In genomic region chr11:106032074-106032473, GRCm38 (mm10) we compare ENCODE assay signal across 14 mouse cellular contexts. TPM values are rescaled to one million over a fixed set of nuclear protein-coding genes. Genes with fewer than 3 reads are reported as not detected.
A peak's percentile ranks its signal among the peaks of the same experiment; 100 is the strongest.
DNase-seq lines count a peak whose midpoint lies in the region; ATAC-seq and TF ChIP-seq lines count a peak whose summit lies in the region.
"Not testable (repeated sequence)": the region's sequence is repeated elsewhere in the genome, so short reads cannot be mapped to it uniquely, and the experiment has no call there.
"Had no signal": no experiment of that assay in that cellular context is flagged by ENCODE, and none has a peak within 500 bp of the region (broad histone marks: within the 10 kb centered on the region; RNA-seq: fewer than 3 reads in every experiment).

No protein-coding gene starts in this region.

- not testable (repeated sequence) for DNase-seq in CH12.LX (ENCODE audit: extremely low read depth); gastrocnemius, adult 2 months; spleen, adult 2 months (ENCODE audit: low read depth in 1 of 2, low spot score in 2 of 2)

- 39% methylated on average over 13 of the region's 25 CpGs for WGBS in embryonic facial prominence, embryonic 12.5 days
- WGBS in hindbrain, embryonic 12.5 days: 38% methylated on average over 14 of the region's 25 CpGs
- WGBS in kidney, embryonic 15.5 days: 29% methylated on average over 15 of the region's 25 CpGs
- WGBS in liver, embryonic 12.5 days (ENCODE audit: insufficient replicate concordance): 47% methylated on average over 12 of the region's 25 CpGs
- WGBS in midbrain, embryonic 12.5 days: 23% methylated on average over 12 of the region's 25 CpGs
- 18% methylated on average over 15 of the region's 25 CpGs for WGBS in spleen, adult 2 months

- H3K9me3 ChIP-seq in CH12.LX (replicated peaks; ENCODE audit: low read length); embryonic facial prominence, embryonic 12.5 days; hindbrain, embryonic 12.5 days (replicated peaks); kidney, embryonic 15.5 days (replicated peaks); liver, embryonic 12.5 days (replicated peaks); midbrain, embryonic 12.5 days: not testable (repeated sequence)

- H3K4me3 ChIP-seq in CH12.LX (replicated peaks in 1 of 3; ENCODE audit: low read depth in 2 of 3, low read length in 2 of 3, poor library complexity in 1 of 3): peak overlapping the region in 2 of 3 experiments; percentile 56 to 57
- peak overlapping the region; percentile 36 for H3K4me3 ChIP-seq in embryonic facial prominence, embryonic 12.5 days
- H3K4me3 ChIP-seq in gastrocnemius, adult 2 months: peak overlapping the region; percentile 69
- H3K4me3 ChIP-seq in hindbrain, embryonic 12.5 days: peak overlapping the region; percentile 35
- peak overlapping the region; percentile 43 for H3K4me3 ChIP-seq in kidney, embryonic 15.5 days (replicated peaks)
- H3K4me3 ChIP-seq in liver, embryonic 12.5 days: peak overlapping the region; percentile 62
- peak overlapping the region; percentile 38 for H3K4me3 ChIP-seq in midbrain, embryonic 12.5 days
- H3K4me3 ChIP-seq in spleen, adult 2 months (ENCODE audit: extremely low read depth, insufficient read depth, insufficient read length): peak overlapping the region; percentile 36; the same call in 1 of the 2 replicates

- H3K4me1 ChIP-seq in CH12.LX (ENCODE audit: control insufficient read depth in 1 of 2, insufficient read depth in 2 of 2): peaks cover 0 to 13% of the 10 kb centered on the region in 2 experiments; a peak in 2 of 4 replicates
- H3K4me1 ChIP-seq in embryonic facial prominence, embryonic 12.5 days; hindbrain, embryonic 12.5 days; spleen, adult 2 months (ENCODE audit: control insufficient read depth, insufficient read depth, insufficient read length): not testable (repeated sequence)
- H3K4me1 ChIP-seq in kidney, embryonic 15.5 days: peaks cover 14% of the 10 kb centered on the region
- H3K4me1 ChIP-seq in liver, embryonic 12.5 days: peaks cover 30% of the 10 kb centered on the region
- peaks cover 11% of the 10 kb centered on the region for H3K4me1 ChIP-seq in midbrain, embryonic 12.5 days

- TF ChIP-seq CTCF in CH12.LX (conservative IDR thresholded peaks at IDR 0.05 in 1 of 2, IDR thresholded peaks at IDR 0.05 in 1 of 2; ENCODE audit: low read depth in 2 of 2, low read length in 2 of 2); gastrocnemius, adult 2 months (IDR thresholded peaks at IDR 0.05); spleen, adult 2 months (IDR thresholded peaks at IDR 0.05; ENCODE audit: extremely low read depth, insufficient read depth, insufficient read length, insufficient replicate concordance): not testable (repeated sequence)

- peak overlapping the region; percentile 27; the same call in 1 of the 2 replicates for H3K9ac ChIP-seq in CH12.LX (ENCODE audit: insufficient read depth, low read depth)
- not testable (repeated sequence) for H3K9ac ChIP-seq in embryonic facial prominence, embryonic 12.5 days; hindbrain, embryonic 12.5 days; kidney, embryonic 15.5 days
- H3K9ac ChIP-seq in liver, embryonic 12.5 days: peak overlapping the region; percentile 61; the same call in 1 of the 2 replicates
- H3K9ac ChIP-seq in midbrain, embryonic 12.5 days (replicated peaks): 0 out of 2 replicates have a peak overlapping the region, but pooled peaks have one; percentile 37

- H3K27me3 ChIP-seq in CH12.LX (replicated peaks); embryonic facial prominence, embryonic 12.5 days; hindbrain, embryonic 12.5 days; kidney, embryonic 15.5 days; liver, embryonic 12.5 days (replicated peaks); midbrain, embryonic 12.5 days; spleen, adult 2 months (ENCODE audit: control insufficient read depth, insufficient read depth, low read length): not testable (repeated sequence)

- TF ChIP-seq POLR2A in CH12.LX (IDR thresholded peaks at IDR 0.05; ENCODE audit: low read depth, low read length); spleen, adult 2 months (IDR thresholded peaks at IDR 0.05; ENCODE audit: low read depth, low read length): not testable (repeated sequence)

- intact Hi-C loops in gastrocnemius, adult 2 months (cut with DNase I): not testable (repeated sequence)

- in situ Hi-C loops in CH12.LX (cut with MboI; ENCODE audit: low pct_ligation_motif_present, low pct_unique_long_range_greater_than_20kb, low sequenced_read_pairs): not testable (repeated sequence)

- not testable (repeated sequence) for TF ChIP-seq EP300 in CH12.LX (IDR thresholded peaks at IDR 0.05; ENCODE audit: low read length)

- not testable (repeated sequence) for H3K36me3 ChIP-seq in CH12.LX (replicated peaks in 1 of 2; ENCODE audit: control insufficient read depth in 1 of 2, insufficient read depth in 1 of 2, low read length in 1 of 2); embryonic facial prominence, embryonic 12.5 days; hindbrain, embryonic 12.5 days; kidney, embryonic 15.5 days; midbrain, embryonic 12.5 days; spleen, adult 2 months (ENCODE audit: control insufficient read depth, insufficient read depth, low read length)
- peaks cover 10% of the 10 kb centered on the region for H3K36me3 ChIP-seq in liver, embryonic 12.5 days

- TF ChIP-seq RAD21 in CH12.LX (IDR thresholded peaks at IDR 0.05; ENCODE audit: low read depth, low read length): not testable (repeated sequence)

- dilution Hi-C loops in CH12.LX (cut with MboI; ENCODE audit: extremely low pct_ligation_motif_present, extremely low pct_unique_long_range_greater_than_20kb, low sequenced_read_pairs): not testable (repeated sequence)

- not testable (repeated sequence) for ATAC-seq in embryonic facial prominence, embryonic 12.5 days (ENCODE audit: insufficient number of reproducible peaks, insufficient read depth, low FRiP score, low TSS enrichment); hindbrain, embryonic 12.5 days (ENCODE audit: low FRiP score); kidney, embryonic 15.5 days (replicated peaks; ENCODE audit: low FRiP score); liver, embryonic 12.5 days; midbrain, embryonic 12.5 days (ENCODE audit: low FRiP score, low read depth)

- not testable (repeated sequence) for H3K79me2 ChIP-seq in CH12.LX (replicated peaks; ENCODE audit: control insufficient read depth, extremely low read depth, insufficient read depth, poor library complexity, severe bottlenecking)

- H3K27ac ChIP-seq in CH12.LX (ENCODE audit: insufficient read depth, low read depth); gastrocnemius, adult 2 months; spleen, adult 2 months (ENCODE audit: insufficient read depth, low read length): not testable (repeated sequence)
- H3K27ac ChIP-seq in embryonic facial prominence, embryonic 12.5 days: 0 out of 2 replicates have a peak overlapping the region, but pooled peaks have one; percentile 46
- H3K27ac ChIP-seq in hindbrain, embryonic 12.5 days: peak overlapping the region; percentile 76
- H3K27ac ChIP-seq in kidney, embryonic 15.5 days: 0 out of 2 replicates have a peak overlapping the region, but pooled peaks have one; percentile 58
- peak overlapping the region; percentile 58; the same call in 1 of the 2 replicates for H3K27ac ChIP-seq in liver, embryonic 12.5 days
- peak overlapping the region; percentile 73; the same call in 1 of the 2 replicates for H3K27ac ChIP-seq in midbrain, embryonic 12.5 days (replicated peaks)

- not testable (repeated sequence) for H3K4me2 ChIP-seq in CH12.LX (ENCODE audit: insufficient read depth, low read depth, poor library complexity, severe bottlenecking); embryonic facial prominence, embryonic 12.5 days (replicated peaks)
- H3K4me2 ChIP-seq in hindbrain, embryonic 12.5 days (replicated peaks): peak overlapping the region; percentile 38
- peak overlapping the region; percentile 41 for H3K4me2 ChIP-seq in kidney, embryonic 15.5 days
- peak overlapping the region; percentile 57 for H3K4me2 ChIP-seq in liver, embryonic 12.5 days
- H3K4me2 ChIP-seq in midbrain, embryonic 12.5 days (replicated peaks): peak overlapping the region; percentile 30

RNA-seq across cellular contexts. Expression of gene Dcaf7, which starts 4.6 kb away (rescaled TPM):
- total RNA-seq in CH12.LX (2012; rRNA removed): 71.5 and 71.6 TPM in 2 replicates
- total RNA-seq in CH12.LX (2014; rRNA removed): 74.4 and 79.5 TPM in 2 replicates
- 83.1 and 93.4 TPM in 2 replicates for polyA plus RNA-seq in CH12.LX (2012; ENCODE audit: insufficient read length, low read depth)
- 90.6 and 93.4 TPM in 2 replicates for polyA plus RNA-seq in embryonic facial prominence, embryonic 12.5 days (2016; fragmentation: Nextera tagmentation; extraction: Ambion mirVana)
- total RNA-seq in gastrocnemius, adult 2 months (2021): 10 to 100 TPM; 23.9 to 28.2 TPM
- polyA plus RNA-seq in hindbrain, embryonic 12.5 days (2016; fragmentation: Nextera tagmentation; extraction: Ambion mirVana): 122 and 136 TPM in 2 replicates
- 62.9 and 67.4 TPM in 2 replicates for polyA plus RNA-seq in kidney, embryonic 15.5 days (2015; fragmentation: Nextera tagmentation; extraction: Ambion mirVana)
- 41.5 and 43.0 TPM in 2 replicates for polyA plus RNA-seq in liver, embryonic 12.5 days (2016; fragmentation: Nextera tagmentation; extraction: Ambion mirVana)
- 122 and 126 TPM in 2 replicates for polyA plus RNA-seq in midbrain, embryonic 12.5 days (2016; fragmentation: Nextera tagmentation; extraction: Ambion mirVana)
- polyA plus RNA-seq in spleen, adult 2 months (2012; rRNA removed): 35.8 and 44.0 TPM in 2 replicates

RNA-seq across cellular contexts. Expression of gene Kcnh6, which starts 24.1 kb away (rescaled TPM):
- total RNA-seq in CH12.LX (2012; rRNA removed) (0.13 and 0.25 TPM in 2 replicates), CH12.LX (2014; rRNA removed) (not detected in 2 replicates)
- 0.19 TPM in 2 replicates for polyA plus RNA-seq in CH12.LX (2012; ENCODE audit: insufficient read length, low read depth)
- 1.3 and 3.4 TPM in 2 replicates for polyA plus RNA-seq in embryonic facial prominence, embryonic 12.5 days (2016; fragmentation: Nextera tagmentation; extraction: Ambion mirVana)
- total RNA-seq in gastrocnemius, adult 2 months (2021): not detected
- polyA plus RNA-seq in hindbrain, embryonic 12.5 days (2016; fragmentation: Nextera tagmentation; extraction: Ambion mirVana): 0.85 and 1.2 TPM in 2 replicates
- 0.26 and 0.39 TPM in 2 replicates for polyA plus RNA-seq in kidney, embryonic 15.5 days (2015; fragmentation: Nextera tagmentation; extraction: Ambion mirVana)
- 0.06 and 0.08 TPM in 2 replicates for polyA plus RNA-seq in liver, embryonic 12.5 days (2016; fragmentation: Nextera tagmentation; extraction: Ambion mirVana)
- 0.50 and 0.56 TPM in 2 replicates for polyA plus RNA-seq in midbrain, embryonic 12.5 days (2016; fragmentation: Nextera tagmentation; extraction: Ambion mirVana)
- 0.35 and 0.56 TPM in 2 replicates for polyA plus RNA-seq in spleen, adult 2 months (2012; rRNA removed)
- total RNA-seq: gastrocnemius, postnatal 25 days had no signal

RNA-seq across cellular contexts. Expression of gene Taco1, which starts 33.8 kb away (rescaled TPM):
- total RNA-seq in CH12.LX (2012; rRNA removed) (35.7 and 35.8 TPM in 2 replicates), CH12.LX (2014; rRNA removed) (32.6 and 33.2 TPM in 2 replicates)
- polyA plus RNA-seq in CH12.LX (2012; ENCODE audit: insufficient read length, low read depth): 30.8 and 32.9 TPM in 2 replicates
- 10.8 and 11.1 TPM in 2 replicates for polyA plus RNA-seq in embryonic facial prominence, embryonic 12.5 days (2016; fragmentation: Nextera tagmentation; extraction: Ambion mirVana)
- 10 to 100 TPM; 33.5 to 50.1 TPM for total RNA-seq in gastrocnemius, adult 2 months (2021)
- 9.0 and 9.2 TPM in 2 replicates for polyA plus RNA-seq in hindbrain, embryonic 12.5 days (2016; fragmentation: Nextera tagmentation; extraction: Ambion mirVana)
- 11.4 and 12.1 TPM in 2 replicates for polyA plus RNA-seq in kidney, embryonic 15.5 days (2015; fragmentation: Nextera tagmentation; extraction: Ambion mirVana)
- 9.6 and 10.6 TPM in 2 replicates for polyA plus RNA-seq in liver, embryonic 12.5 days (2016; fragmentation: Nextera tagmentation; extraction: Ambion mirVana)
- 9.8 and 10.4 TPM in 2 replicates for polyA plus RNA-seq in midbrain, embryonic 12.5 days (2016; fragmentation: Nextera tagmentation; extraction: Ambion mirVana)
- 6.1 and 7.6 TPM in 2 replicates for polyA plus RNA-seq in spleen, adult 2 months (2012; rRNA removed)

RNA-seq across cellular contexts. Expression of gene Ace3, which starts 37.6 kb away (rescaled TPM):
- total RNA-seq in CH12.LX (2012; rRNA removed) (not detected in 2 replicates), CH12.LX (2014; rRNA removed) (not detected in 2 replicates)
- polyA plus RNA-seq in CH12.LX (2012; ENCODE audit: insufficient read length, low read depth): not detected in 2 replicates
- polyA plus RNA-seq in embryonic facial prominence, embryonic 12.5 days (2016; fragmentation: Nextera tagmentation; extraction: Ambion mirVana): not detected in 2 replicates
- total RNA-seq in gastrocnemius, adult 2 months (2021): not detected
- polyA plus RNA-seq in hindbrain, embryonic 12.5 days (2016; fragmentation: Nextera tagmentation; extraction: Ambion mirVana): not detected in 2 replicates
- not detected in 2 replicates for polyA plus RNA-seq in kidney, embryonic 15.5 days (2015; fragmentation: Nextera tagmentation; extraction: Ambion mirVana)
- polyA plus RNA-seq in liver, embryonic 12.5 days (2016; fragmentation: Nextera tagmentation; extraction: Ambion mirVana): not detected in 2 replicates
- polyA plus RNA-seq in midbrain, embryonic 12.5 days (2016; fragmentation: Nextera tagmentation; extraction: Ambion mirVana): not detected in 2 replicates
- polyA plus RNA-seq in spleen, adult 2 months (2012; rRNA removed): not detected in 2 replicates
- total RNA-seq: gastrocnemius, postnatal 25 days; hematopoietic stem cell, adult 5-6 weeks; left cerebral cortex, postnatal 10 days; MEL had no signal
- polyA plus RNA-seq: brain, embryonic 14.5 days; urinary bladder, adult 2 months had no signal

RNA-seq across cellular contexts. Expression of gene Map3k3, which starts 52.3 kb away (rescaled TPM):
- total RNA-seq in CH12.LX (2012; rRNA removed) (34.1 and 37.3 TPM in 2 replicates), CH12.LX (2014; rRNA removed) (28.8 and 30.3 TPM in 2 replicates)
- 26.8 and 32.3 TPM in 2 replicates for polyA plus RNA-seq in CH12.LX (2012; ENCODE audit: insufficient read length, low read depth)
- 31.8 and 33.8 TPM in 2 replicates for polyA plus RNA-seq in embryonic facial prominence, embryonic 12.5 days (2016; fragmentation: Nextera tagmentation; extraction: Ambion mirVana)
- 10 to 100 TPM; 23.2 to 25.7 TPM for total RNA-seq in gastrocnemius, adult 2 months (2021)
- 27.0 and 27.9 TPM in 2 replicates for polyA plus RNA-seq in hindbrain, embryonic 12.5 days (2016; fragmentation: Nextera tagmentation; extraction: Ambion mirVana)
- polyA plus RNA-seq in kidney, embryonic 15.5 days (2015; fragmentation: Nextera tagmentation; extraction: Ambion mirVana): 22.1 and 24.3 TPM in 2 replicates
- 9.7 and 11.2 TPM in 2 replicates for polyA plus RNA-seq in liver, embryonic 12.5 days (2016; fragmentation: Nextera tagmentation; extraction: Ambion mirVana)
- 25.4 and 25.8 TPM in 2 replicates for polyA plus RNA-seq in midbrain, embryonic 12.5 days (2016; fragmentation: Nextera tagmentation; extraction: Ambion mirVana)
- polyA plus RNA-seq in spleen, adult 2 months (2012; rRNA removed): 34.1 and 37.1 TPM in 2 replicates
